Mouse (Mus musculus) liver, embryonic 14.5 days (tissue): Measurements from ENCODE around the gene Nectin4. TPM values are rescaled to one million over a fixed set of nuclear protein-coding genes. Genes with fewer than 3 reads are reported as not detected.

ENCODE experiments used
- ATAC-seq: fragments of 200-750 bp; cut with Nextera tagmentation; 2 replicates; pipeline ENCODE4 v1.8.0; 2017; ENCODE audit warnings: moderate number of reproducible peaks, mild to moderate bottlenecking, moderate library complexity; ENCODE audit not compliant: insufficient read depth
- DNase-seq, 3 experiments: peaks; one replicate each; pipeline ENCODE4 v3.0.0-alpha.2; 2012 to 2013; ENCODE audit warnings: low read depth in 3 of 3, low spot score in 3 of 3
- H3K27ac ChIP-seq: fragments of 300-500 bp; sonication (generic); 2 replicates; pipeline ENCODE4 v1.5.1; 2014; ENCODE audit warnings: moderate library complexity, mild to moderate bottlenecking, control low read depth, inconsistent platforms
- H3K27me3 ChIP-seq: fragments of 300-500 bp; sonication (generic); 2 replicates; pipeline ENCODE4 v1.6.1; 2014; ENCODE audit warnings: mild to moderate bottlenecking, low read length, moderate library complexity; ENCODE audit not compliant: control insufficient read depth, insufficient read depth
- H3K36me3 ChIP-seq: fragments of 300-500 bp; sonication (generic); replicated peaks from 2 replicates; pipeline ENCODE4 v1.6.1; 2014; ENCODE audit warnings: low read depth; ENCODE audit not compliant: control insufficient read depth, insufficient read depth
- H3K4me1 ChIP-seq, 2 experiments: fragments of 200-500 bp in 1 of 2; fragments of 300-500 bp in 1 of 2; sonication (generic) in 1 of 2; replicated peaks; 2 replicates each; pipeline ENCODE4 v1.6.1; 2012 to 2014; ENCODE audit warnings: antibody characterized with exemption in 1 of 2, inconsistent platforms in 1 of 2, low read length in 1 of 2; ENCODE audit not compliant: control insufficient read depth in 2 of 2, insufficient read depth in 2 of 2
- H3K4me2 ChIP-seq: fragments of 300-500 bp; sonication (generic); 2 replicates; pipeline ENCODE4 v1.6.1; 2014; ENCODE audit warnings: low read depth, mild to moderate bottlenecking, control low read depth, moderate library complexity
- H3K4me3 ChIP-seq, 2 experiments: fragments of 200-500 bp in 1 of 2; fragments of 300-500 bp in 1 of 2; sonication (generic) in 1 of 2; 2 replicates each; pipeline ENCODE4 v1.5.1; 2012 to 2014; ENCODE audit warnings: low read depth in 2 of 2, low read length in 2 of 2, mild to moderate bottlenecking in 2 of 2, control low read depth in 1 of 2, inconsistent platforms in 1 of 2, moderate library complexity in 1 of 2; ENCODE audit not compliant: insufficient read depth in 1 of 2
- H3K9ac ChIP-seq: fragments of 300-500 bp; sonication (generic); replicated peaks from 2 replicates; pipeline ENCODE4 v1.6.1; 2014; ENCODE audit warnings: mild to moderate bottlenecking, control low read depth, moderate library complexity
- H3K9me3 ChIP-seq: fragments of 300-500 bp; sonication (generic); 2 replicates; pipeline ENCODE4 v1.6.1; 2016; ENCODE audit warnings: low read length, mixed read lengths; ENCODE audit not compliant: control insufficient read depth
- CTCF ChIP-seq: IDR thresholded peaks from 2 replicates; pipeline ENCODE4 v1.5.1; 2016; ENCODE audit warnings: antibody characterized with exemption, low read depth, control low read depth
- EP300 ChIP-seq: IDR thresholded peaks from 2 replicates; pipeline ENCODE4 v1.6.1; 2016; ENCODE audit warnings: antibody characterized with exemption, low read depth
- WGBS: fragments of 180-500 bp; shearing (Covaris S2); extraction: QIAGEN DNeasy Blood & Tissue Kit; methylation state at CpG from one replicate; pipeline ENCODE4 v1.1.7; 2014; ENCODE audit not compliant: insufficient replicate concordance; 5-methylcytosine and 5-hydroxymethylcytosine counted together
- polyA plus RNA-seq, 2 experiments: library from polyadenylated mRNA; depleted of rRNA in 1 of 2; stranded (reverse) in 1 of 2; unstranded in 1 of 2; fragments of >200 nt; fragmentation: Nextera tagmentation in 1 of 2; extraction: Ambion mirVana in 1 of 2; gene quantifications; 2 replicates each; pipeline versions ENCODE4 v1.2.1 to v1.2.3; 2012 to 2014

Gene Nectin4
- polyA plus RNA-seq, 2 experiments, result 0.04 to 0.09 TPM

GRCm38 (mm10) chr1:171342262-171343207 lies 27.4 kb upstream of the Nectin4 start:
- no peaks in the 10 kb centered on the region for H3K27me3 ChIP-seq
- H3K27ac ChIP-seq, result no peak overlapping the region
- no peak overlapping the region for H3K4me2 ChIP-seq
- WGBS, result 88% methylated on average over 16 of the region's 16 CpGs
- TF ChIP-seq EP300 (no peak), CTCF (no peak)
- H3K9me3 ChIP-seq, result no peaks in the 10 kb centered on the region; the same call in 1 of the 2 replicates
- no peak for ATAC-seq
- H3K9ac ChIP-seq, result no peak overlapping the region
- peaks cover 0 to 6% of the 10 kb centered on the region in 2 experiments; a peak in 3 of 4 replicates for H3K4me1 ChIP-seq
- H3K4me3 ChIP-seq, result no peak overlapping the region
- peaks cover 23% of the 10 kb centered on the region for H3K36me3 ChIP-seq
- DNase-seq, result no peak

GRCm38 (mm10) chr1:171343922-171344677 lies 25.8 kb upstream of the Nectin4 start:
- Histone ChIP-seq H3K36me3 (peaks cover 11% of the 10 kb centered on the region), H3K27ac (no peak overlapping the region), H3K9me3 (no peaks in the 10 kb centered on the region; the same call in 1 of the 2 replicates), H3K27me3 (no peaks in the 10 kb centered on the region), H3K4me3 (peak overlapping the region in 1 of 2 experiments; percentile 77; a peak in 1 of 4 replicates), H3K4me2 (peak overlapping the region; percentile 76), H3K9ac (no peak overlapping the region), H3K4me1 (peaks cover 0 to 6% of the 10 kb centered on the region in 2 experiments; a peak in 3 of 4 replicates)
- no peak for DNase-seq
- no peak for TF ChIP-seq EP300
- TF ChIP-seq CTCF, result 0 out of 2 replicates have a peak, but pooled peaks have one; percentile 19
- no peak for ATAC-seq
- WGBS, result 73% methylated on average over 9 of the region's 9 CpGs

- H3K27ac ChIP-seq, result no peak overlapping the region
- peak overlapping the region; percentile 76 for H3K4me2 ChIP-seq
- no peak for TF ChIP-seq EP300
- TF ChIP-seq CTCF, result no peak
- peaks cover 0 to 6% of the 10 kb centered on the region in 2 experiments; a peak in 3 of 4 replicates for H3K4me1 ChIP-seq
- H3K36me3 ChIP-seq, result peaks cover 10% of the 10 kb centered on the region
- 64% methylated on average over 9 of the region's 9 CpGs for WGBS
- peak overlapping the region; percentile 76 for H3K9ac ChIP-seq
- no peak for ATAC-seq
- H3K4me3 ChIP-seq, result peak overlapping the region; percentile 77 to 82
- H3K27me3 ChIP-seq, result no peaks in the 10 kb centered on the region
- DNase-seq, result no peak
- no peaks in the 10 kb centered on the region; the same call in 1 of the 2 replicates for H3K9me3 ChIP-seq
These were observed 25.2 kb upstream of the Nectin4 start for GRCm38 (mm10) chr1:171344715-171345114.

- peak within 1 kb of the TSS; percentile 76 for H3K4me2 ChIP-seq
- peaks cover 0 to 6% of the 10 kb centered on the region in 2 experiments; a peak in 3 of 4 replicates for H3K4me1 ChIP-seq
- peak within 1 kb of the TSS; percentile 77 to 82 for H3K4me3 ChIP-seq
- no peaks in the 10 kb centered on the region for H3K27me3 ChIP-seq
- ATAC-seq (peak; percentile 90), DNase-seq (peak; percentile 76 to 84 (median 79))
- H3K36me3 ChIP-seq, result peaks cover 10% of the 10 kb centered on the region
- no peaks in the 10 kb centered on the region; the same call in 1 of the 2 replicates for H3K9me3 ChIP-seq
- no peak for TF ChIP-seq CTCF
- TF ChIP-seq EP300, result no peak
- WGBS, result 2% methylated on average over 53 of the region's 53 CpGs
- H3K27ac ChIP-seq, result peak within 1 kb of the TSS; percentile 32
- peak within 1 kb of the TSS; percentile 76 for H3K9ac ChIP-seq
These were observed 24.4 kb upstream of the Nectin4 start, which contains the start of the genes Nit1 and Pfdn2 for GRCm38 (mm10) chr1:171345225-171346094. Gene Nit1 (minus strand): TSS chr1:171345646. Gene Pfdn2 (plus strand): TSS chr1:171345670.
